Mouse (Mus musculus) CD4-positive naive resting alpha-beta T cell, adult 57 days (primary cell): ENCODE data around the gene Abcc2. TPM values are rescaled to one million over a fixed set of nuclear protein-coding genes. Genes with fewer than 3 reads are reported as not detected.

Experiments used
- total RNA-seq: library from RNA; stranded (reverse); gene quantifications from one replicate; pipeline ENCODE4 v1.2.4, GENCODE M21; 2023

The Abcc2 gene
- not detected for total RNA-seq

DNA sequence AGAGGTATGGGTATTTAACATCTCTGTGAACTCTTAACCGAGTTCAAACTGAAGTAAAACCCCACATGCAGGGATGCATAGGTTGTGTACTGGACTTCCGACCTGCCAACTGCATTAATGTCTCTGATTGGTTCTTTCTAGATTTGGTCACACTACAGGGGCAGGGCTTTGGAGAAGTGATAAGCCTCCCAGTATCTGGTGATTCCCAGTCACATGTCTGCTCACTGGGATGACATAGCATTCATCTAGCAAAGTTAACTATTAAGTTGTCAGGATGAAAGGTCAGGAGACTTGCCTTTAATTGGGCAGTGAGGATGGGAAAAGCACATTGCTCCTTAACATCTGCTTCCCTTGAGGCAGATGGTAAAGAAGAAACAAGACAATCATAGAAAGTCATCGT, at the start of gene Abcc2:
Abcc2 (plus strand) TSS at position 213 of the 400 bp plus-strand sequence.

DNA sequence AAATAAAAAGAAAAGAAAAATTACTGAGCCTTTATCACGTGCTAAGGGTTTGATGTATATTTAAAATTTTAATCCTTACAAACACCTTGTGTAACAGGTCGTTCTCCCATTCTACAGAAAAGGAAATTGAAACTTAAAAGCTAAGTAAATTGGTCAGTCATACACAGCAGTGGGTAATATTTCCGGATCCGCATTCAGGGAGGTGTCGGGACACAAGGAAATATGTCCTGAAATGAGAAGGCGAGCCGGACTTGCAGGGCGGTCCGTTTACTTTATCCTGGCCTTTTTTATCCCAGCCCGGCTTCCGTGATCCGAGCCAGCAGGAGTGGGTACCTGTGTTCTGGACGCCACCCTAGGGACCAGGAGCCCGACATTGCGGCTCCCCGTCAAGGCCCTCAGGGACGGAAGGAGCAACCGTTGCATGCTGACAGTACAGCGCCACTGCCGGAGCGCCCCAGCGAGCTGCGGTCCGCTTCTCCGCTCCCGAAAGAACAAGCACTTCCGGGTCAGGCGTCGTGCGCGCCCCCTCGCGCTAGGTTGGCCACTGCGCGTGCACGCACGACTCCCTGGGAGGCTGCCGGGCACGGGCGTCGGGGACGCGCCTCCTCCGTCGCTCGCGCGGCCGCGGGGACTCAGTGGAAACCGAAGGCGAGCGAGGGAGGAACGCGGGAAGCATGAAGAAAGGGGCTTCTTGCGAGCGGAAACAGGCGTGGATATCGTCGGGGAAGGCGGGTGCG, 29.3 kb upstream of the Abcc2 start, which contains the start of the genes Cutc and Cox15:
Cutc (plus strand) TSS at position 508 of the 737 bp plus-strand sequence.
Cox15 (minus strand) TSS at position 512 of the 737 bp plus-strand sequence.

Other genes starting within 250 kb of the Abcc2 start
- gene Nkx2-3, start 169.9 kb upstream of the Abcc2 start, total RNA-seq, result 0.35 TPM
- 50.2 TPM for gene Slc25a28, start 107.3 kb upstream of the Abcc2 start, total RNA-seq
- 9.4 TPM for gene Entpd7, start 92.5 kb upstream of the Abcc2 start, total RNA-seq
- 9.3 TPM for gene Cutc, start 29.2 kb upstream of the Abcc2 start, total RNA-seq
- gene Cox15, start 29.2 kb upstream of the Abcc2 start, total RNA-seq, result 11.9 TPM
- gene Dnmbp, start 158.0 kb downstream of the Abcc2 start, total RNA-seq, result 11.1 TPM
- gene Cpn1, start 204.4 kb downstream of the Abcc2 start, total RNA-seq, result not detected
- not detected for gene Cyp2c23, start 247.0 kb downstream of the Abcc2 start, total RNA-seq